Mouse (Mus musculus): ENCODE results near the gene Ntrk1. TPM values are rescaled to one million over a fixed set of nuclear protein-coding genes. Genes with fewer than 3 reads are reported as not detected.

Ntrk1 gene
- polyA plus RNA-seq, 1 experiment = 2.8 TPM

DNA sequence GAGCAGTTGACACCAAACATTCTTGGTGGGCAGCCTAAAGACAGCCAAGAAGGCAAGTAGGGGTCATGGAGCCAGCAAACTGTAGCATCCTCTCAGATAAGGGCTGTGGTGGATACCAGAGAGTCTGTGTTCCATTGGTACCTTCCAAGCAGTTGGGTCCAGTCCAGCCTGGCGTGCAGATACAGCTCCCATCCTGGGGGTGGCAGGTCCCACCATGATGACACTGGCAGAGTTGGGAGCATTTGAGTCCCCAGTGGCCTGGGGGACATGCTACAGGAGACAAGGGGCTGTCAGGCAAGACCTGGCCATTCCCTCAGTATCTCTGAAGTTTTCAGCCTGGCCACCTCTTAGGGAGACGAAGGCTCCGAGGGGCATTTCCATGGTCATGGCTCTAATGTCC, 42.4 kb downstream of the Ntrk1 start:
- DNase-seq (ENCODE audit: low read depth) = no peak

DNA sequence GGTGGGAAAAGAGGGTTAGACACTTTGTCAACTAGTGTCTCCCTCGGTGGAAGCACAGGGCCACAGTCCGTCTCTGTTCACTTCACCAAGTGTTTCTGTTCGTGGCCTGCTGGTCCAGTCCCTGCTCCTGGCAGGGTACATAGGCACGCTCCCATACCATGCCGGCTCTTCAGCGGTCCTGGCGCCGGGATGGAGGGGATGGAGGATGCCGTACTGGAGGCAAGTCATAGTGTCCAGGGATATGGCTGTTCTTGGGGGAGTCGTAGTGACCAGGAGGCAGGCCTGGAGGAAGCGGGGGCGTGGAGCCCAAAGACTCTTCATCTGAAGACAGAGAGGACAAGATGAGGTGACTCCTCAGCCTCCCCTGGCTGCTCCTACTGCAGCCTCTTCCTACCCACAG, 45.0 kb downstream of the Ntrk1 start:
- DNase-seq (ENCODE audit: low read depth) = no peak

DNA sequence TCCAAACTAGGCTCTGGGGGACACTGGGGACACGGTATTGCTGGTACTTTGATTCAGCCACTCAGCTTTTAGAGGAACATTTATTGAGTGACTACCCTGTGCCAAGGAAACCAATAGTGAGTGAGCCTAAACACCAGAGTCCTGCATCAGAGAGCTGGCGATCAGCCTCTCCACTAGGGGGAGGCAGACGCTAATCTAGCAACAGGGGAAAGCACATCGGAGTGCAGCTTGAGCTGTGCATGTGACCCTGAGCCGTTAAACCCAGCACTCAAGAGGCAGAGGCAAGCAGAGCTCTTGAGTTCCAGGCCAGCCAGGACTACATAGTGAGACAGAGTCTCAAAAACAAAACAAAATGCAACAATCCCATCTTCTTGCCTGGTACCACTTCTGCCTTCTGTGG, 45.9 kb downstream of the Ntrk1 start:
- DNase-seq (ENCODE audit: low read depth) = no peak

DNA sequence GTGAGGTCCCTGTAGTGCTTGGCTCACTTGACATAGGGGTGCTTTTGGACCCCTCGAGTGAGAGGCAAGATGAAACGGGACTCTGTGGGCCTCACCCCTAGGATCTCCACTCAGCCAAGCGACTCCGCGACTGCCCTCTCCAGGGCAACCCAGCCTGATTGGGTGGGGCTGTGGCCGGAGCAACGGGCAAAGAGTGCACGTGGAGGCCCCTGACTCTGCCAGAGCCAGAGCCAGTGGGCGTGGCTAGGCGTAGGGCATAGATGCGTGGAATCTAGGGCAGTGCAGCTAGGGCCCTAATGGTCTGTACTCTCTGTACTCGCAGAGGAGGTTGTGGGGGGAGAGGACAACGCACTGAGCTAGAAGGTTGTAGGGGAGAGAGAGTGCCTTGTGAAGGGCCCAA, 46.5 kb downstream of the Ntrk1 start, which contains the start of gene Lrrc71:
TSS of gene Lrrc71 (minus strand) at position 195 of the 400 bp plus-strand sequence.
- no peak for DNase-seq (ENCODE audit: low read depth)

DNA sequence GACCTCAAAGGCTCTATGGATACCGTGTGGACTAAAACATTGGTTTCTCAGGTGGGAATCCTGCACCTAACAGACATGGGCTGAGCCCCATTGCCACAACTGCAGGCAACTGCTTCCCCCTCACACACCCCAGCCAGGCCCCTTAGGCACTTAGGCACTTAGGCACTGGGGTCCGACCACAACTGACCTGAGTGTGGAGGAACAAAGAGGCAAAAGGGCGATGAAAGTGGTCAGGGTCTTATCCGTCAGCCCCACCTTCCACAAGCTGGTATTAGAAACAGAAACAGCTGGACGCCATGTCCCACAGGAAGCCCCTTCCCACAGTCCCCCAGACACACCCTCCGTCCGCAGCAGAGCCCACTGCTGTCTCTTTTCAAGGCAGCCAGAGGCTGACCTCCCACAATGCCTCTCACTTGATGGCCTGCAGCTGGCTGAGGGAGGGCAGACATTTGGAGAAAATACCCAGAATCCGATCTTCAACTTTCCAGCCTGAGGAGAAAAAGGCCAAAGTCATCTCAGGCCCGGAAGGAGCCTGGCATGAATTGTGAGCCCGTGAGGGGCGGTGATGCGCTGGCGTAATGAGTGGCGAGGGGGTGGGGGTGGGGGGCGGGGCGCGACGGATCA, 49.8 kb downstream of the Ntrk1 start:
- DNase-seq (ENCODE audit: low read depth) = no peak

DNA sequence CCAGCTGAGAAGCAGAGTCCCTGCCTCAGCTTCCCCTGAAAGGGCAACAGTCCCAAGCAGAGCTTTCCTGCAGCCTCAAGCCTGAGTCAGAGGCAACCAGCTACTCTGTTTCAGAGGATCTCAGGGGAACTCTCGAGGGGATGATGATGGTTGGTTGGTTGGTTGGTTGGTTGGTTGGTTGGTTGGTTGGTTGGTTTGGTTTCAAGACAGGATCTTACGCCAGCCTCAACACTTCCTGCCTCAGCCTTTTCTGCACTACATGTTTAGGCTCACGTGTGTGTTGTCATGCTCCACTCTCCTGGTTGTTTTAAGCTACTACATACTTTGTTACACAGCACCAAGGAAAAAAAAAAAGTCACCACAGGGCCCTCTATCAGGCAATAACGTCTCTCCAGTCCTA, 51.0 kb downstream of the Ntrk1 start:
- DNase-seq (ENCODE audit: low read depth) = no peak

DNA sequence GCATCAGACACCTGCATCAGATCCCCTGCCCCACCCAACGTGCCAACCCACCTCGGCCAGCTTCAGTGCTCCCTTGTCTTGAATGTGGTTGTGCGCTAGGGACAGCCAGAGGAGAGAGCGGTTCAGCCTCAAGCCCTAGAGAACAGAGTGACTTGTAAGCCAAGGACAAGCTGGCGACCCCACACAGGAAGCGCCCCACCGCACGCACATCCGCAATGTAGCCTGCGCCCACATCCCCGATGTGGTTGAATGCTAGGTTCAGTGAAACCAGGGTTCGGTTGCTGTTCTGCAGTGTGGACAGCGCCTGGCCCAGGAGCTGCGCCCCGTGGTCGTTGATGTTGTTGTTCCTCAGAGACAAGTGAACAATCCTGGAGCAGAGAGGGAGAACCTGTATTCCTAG, 52.2 kb downstream of the Ntrk1 start:
- DNase-seq (ENCODE audit: low read depth) = no peak

DNA sequence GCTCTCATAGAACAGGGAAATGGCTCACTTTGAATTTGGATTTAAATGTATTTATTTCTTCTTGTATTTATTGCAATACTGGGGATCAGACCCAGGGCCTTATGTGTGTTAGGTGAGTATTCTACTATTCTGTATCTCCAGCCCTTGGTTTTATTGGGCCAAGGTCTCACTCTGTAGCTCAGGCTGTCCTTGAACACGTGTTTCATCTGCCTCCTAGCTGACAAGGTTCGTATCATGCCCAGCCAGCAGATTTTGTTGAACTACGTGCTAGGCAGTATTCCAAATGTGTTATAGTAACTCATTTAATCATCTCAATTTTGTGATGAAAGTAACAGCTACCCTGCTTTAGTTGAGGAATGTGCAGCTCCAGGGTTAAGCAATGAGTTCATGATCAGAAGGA, 52.9 kb downstream of the Ntrk1 start:
- DNase-seq (ENCODE audit: low read depth) = no peak

DNA sequence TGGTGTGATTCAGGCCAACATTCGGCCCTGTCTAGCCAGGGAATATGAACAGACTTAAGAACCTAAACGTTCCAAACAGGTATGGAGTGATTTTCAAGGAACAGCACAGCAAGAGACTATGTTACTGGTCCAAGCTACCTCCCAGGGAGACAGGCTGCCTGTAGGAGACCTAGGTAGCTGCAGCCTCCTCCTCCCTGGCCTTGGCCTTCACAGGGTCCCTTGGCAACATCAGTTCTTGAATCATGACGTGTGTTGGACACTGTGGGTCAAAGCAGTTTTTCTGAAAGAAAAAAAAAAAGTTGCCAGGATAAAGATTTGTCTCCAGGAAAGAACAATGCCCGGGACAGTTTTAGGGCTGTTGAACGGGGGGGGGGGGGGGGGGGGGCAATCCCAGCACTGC, 56.1 kb downstream of the Ntrk1 start:
- DNase-seq (ENCODE audit: low read depth) = no peak

DNA sequence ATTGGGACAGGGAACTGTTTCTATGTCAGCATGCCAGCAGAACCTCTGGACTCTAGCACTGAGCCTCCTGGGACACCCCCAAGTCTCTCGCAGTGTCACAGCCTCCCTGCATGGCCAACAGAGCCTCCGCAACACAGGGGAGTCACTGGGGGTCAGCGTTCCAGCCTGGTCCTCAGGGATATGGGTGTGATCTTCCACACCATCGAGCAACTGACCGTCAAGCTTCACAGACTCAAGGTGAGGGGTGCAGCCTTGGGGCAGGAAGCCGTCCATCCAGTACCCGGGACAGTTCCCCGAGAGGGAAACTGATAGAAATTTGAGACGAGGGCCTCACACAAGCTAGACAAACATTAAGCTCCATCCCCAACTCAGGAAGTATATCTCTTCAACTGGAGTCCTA, 59.6 kb downstream of the Ntrk1 start:
- DNase-seq (ENCODE audit: low read depth) = no peak

DNA sequence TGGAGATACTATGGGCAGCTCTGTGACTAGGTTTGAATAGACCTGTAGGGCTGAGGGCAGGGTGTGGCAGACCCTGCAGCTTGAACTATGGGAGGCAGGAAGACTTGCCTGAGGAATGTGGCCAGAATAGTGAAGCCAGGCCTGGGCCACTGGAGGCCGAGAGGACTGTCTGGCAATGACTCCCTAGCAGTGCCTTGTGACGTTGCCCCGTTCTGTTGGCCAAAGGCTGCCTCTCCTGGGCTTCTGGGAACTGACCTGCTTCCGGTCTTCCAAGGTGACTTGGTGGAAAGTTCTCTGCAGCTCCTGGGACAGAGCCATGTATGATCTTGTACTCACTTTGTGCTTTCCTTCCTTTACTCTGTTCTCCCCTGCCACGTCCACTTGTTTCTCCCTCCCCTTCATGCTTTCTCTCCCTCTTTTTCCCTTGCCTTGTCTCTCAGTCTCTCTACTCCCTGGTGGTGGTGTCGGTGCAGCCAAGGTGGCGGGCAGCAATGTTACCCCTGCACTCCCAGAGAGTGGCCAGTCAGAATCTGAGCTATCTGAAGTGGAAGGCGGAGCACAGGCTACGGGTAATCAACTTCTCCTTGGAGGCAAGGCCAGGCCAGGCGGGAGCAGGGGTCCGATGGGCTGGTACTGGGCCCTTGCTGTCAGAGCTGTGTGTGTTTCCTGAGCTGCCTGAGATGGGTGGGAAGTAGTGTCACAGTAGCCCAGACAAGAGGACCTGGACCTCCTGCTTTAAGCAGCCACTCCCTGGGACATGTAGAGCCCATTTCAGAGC, 60.8 kb downstream of the Ntrk1 start:
- no peak for DNase-seq (ENCODE audit: low read depth)

DNA sequence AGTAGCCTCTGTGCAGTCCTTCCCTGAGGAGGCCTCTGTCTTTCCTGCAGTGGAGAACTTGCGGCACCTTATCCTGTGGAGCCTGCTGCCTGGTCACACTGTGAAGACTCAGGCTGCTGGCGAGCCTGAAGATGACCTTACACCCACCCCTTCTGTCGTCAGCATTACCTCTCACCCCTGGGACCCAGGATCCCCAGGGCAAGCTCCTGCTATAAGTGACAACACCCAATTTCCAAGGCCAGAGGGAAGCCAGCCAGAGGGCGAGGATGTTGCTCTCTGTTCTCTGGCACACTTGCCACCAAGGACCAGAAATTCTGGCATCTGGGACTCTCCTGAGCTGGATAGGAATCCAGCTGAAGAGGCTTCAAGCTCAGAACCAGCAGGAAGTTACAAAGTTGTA, 61.9 kb downstream of the Ntrk1 start:
- no peak for DNase-seq (ENCODE audit: low read depth)

DNA sequence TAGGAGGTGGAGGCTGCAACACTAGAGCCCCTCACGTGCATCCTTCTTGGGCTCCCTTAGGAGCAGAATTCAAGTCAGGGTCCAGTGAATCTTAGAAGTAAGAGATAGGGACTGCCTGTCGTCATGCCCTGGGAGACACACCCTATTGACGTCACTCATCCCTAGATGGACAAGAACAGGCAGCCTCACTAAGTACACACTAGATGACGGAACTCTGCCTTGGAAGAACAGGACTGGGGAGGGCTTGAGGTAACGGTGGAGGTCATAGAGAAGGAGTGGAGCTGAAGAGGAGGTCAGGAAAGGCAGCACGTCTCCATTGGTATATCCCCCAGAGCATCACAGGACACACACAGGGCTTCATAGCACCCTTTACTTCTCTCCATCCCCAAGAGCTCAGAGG, 66.3 kb downstream of the Ntrk1 start:
- DNase-seq (ENCODE audit: low read depth) = no peak

Other genes starting within 250 kb of the Ntrk1 start
- gene Arhgef11, start 177.6 kb downstream of the Ntrk1 start, polyA plus RNA-seq (2012; rRNA removed) = 26.6 and 31.0 TPM in 2 replicates
- 3.2 and 3.9 TPM in 2 replicates for gene Lrrc71, start 46.5 kb downstream of the Ntrk1 start, polyA plus RNA-seq (2012; rRNA removed)
- gene Insrr, start 1.8 kb upstream of the Ntrk1 start, polyA plus RNA-seq (2012; rRNA removed) = 2.0 and 2.8 TPM in 2 replicates
- gene Pear1, start 29.1 kb upstream of the Ntrk1 start, polyA plus RNA-seq (2012; rRNA removed) = 76.8 and 81.8 TPM in 2 replicates
- gene Sh2d2a, start 51.6 kb upstream of the Ntrk1 start, polyA plus RNA-seq (2012; rRNA removed) = 0.43 and 0.61 TPM in 2 replicates
- 24.5 and 29.2 TPM in 2 replicates for gene Prcc, start 90.4 kb upstream of the Ntrk1 start, polyA plus RNA-seq (2012; rRNA removed)
- gene Hdgf, start 111.2 kb upstream of the Ntrk1 start, polyA plus RNA-seq (2012; rRNA removed) = 78.3 and 87.9 TPM in 2 replicates
- gene Mrpl24, start 124.3 kb upstream of the Ntrk1 start, polyA plus RNA-seq (2012; rRNA removed) = 51.0 and 51.8 TPM in 2 replicates
- gene Isg20l2, start 135.2 kb upstream of the Ntrk1 start, polyA plus RNA-seq (2012; rRNA removed) = 11.0 and 11.4 TPM in 2 replicates
- 19.9 and 27.5 TPM in 2 replicates for gene Rrnad1, start 135.6 kb upstream of the Ntrk1 start, polyA plus RNA-seq (2012; rRNA removed)
- gene Crabp2, start 153.5 kb upstream of the Ntrk1 start, polyA plus RNA-seq (2012; rRNA removed) = 5.6 and 12.0 TPM in 2 replicates
- 5.0 and 6.1 TPM in 2 replicates for gene Nes, start 175.9 kb upstream of the Ntrk1 start, polyA plus RNA-seq (2012; rRNA removed)
- gene Bcan, start 205.1 kb upstream of the Ntrk1 start, polyA plus RNA-seq (2012; rRNA removed) = 0.08 TPM in 1 of 2 replicates, not detected in the other
- not detected in 2 replicates for gene Hapln2, start 232.4 kb upstream of the Ntrk1 start, polyA plus RNA-seq (2012; rRNA removed)
- 5.7 and 6.3 TPM in 2 replicates for gene Gpatch4, start 247.9 kb upstream of the Ntrk1 start, polyA plus RNA-seq (2012; rRNA removed)

Data from gonadal fat pad, adult 2 months (tissue).